Mouse (Mus musculus) embryonic facial prominence, embryonic 12.5 days (tissue): ENCODE data around the gene Hmcn2. TPM values are rescaled to one million over a fixed set of nuclear protein-coding genes. Genes with fewer than 3 reads are reported as not detected.
A peak's percentile ranks its signal among the peaks of the same experiment; 100 is the strongest.

Experiments used
- ATAC-seq: fragments of 200-750 bp; cut with Nextera tagmentation; 2 replicates; pipeline ENCODE4 v1.8.0; 2017; ENCODE audit not compliant: insufficient number of reproducible peaks, insufficient read depth, low FRiP score, low TSS enrichment
- H3K27ac ChIP-seq: fragments of 300-500 bp; sonication (generic); 2 replicates; pipeline ENCODE4 v1.5.1; 2016; ENCODE audit warnings: mild to moderate bottlenecking
- H3K27me3 ChIP-seq: fragments of 300-500 bp; sonication (generic); 2 replicates; pipeline ENCODE4 v1.6.1; 2016; ENCODE audit warnings: mild to moderate bottlenecking, moderate library complexity
- H3K36me3 ChIP-seq: fragments of 300-500 bp; sonication (generic); 2 replicates; pipeline ENCODE4 v1.6.1; 2016; ENCODE audit warnings: mild to moderate bottlenecking
- H3K4me1 ChIP-seq: fragments of 300-500 bp; sonication (generic); 2 replicates; pipeline ENCODE4 v1.6.1; 2016
- H3K4me2 ChIP-seq: fragments of 300-500 bp; sonication (generic); replicated peaks from 2 replicates; pipeline ENCODE4 v1.6.1; 2016; ENCODE audit warnings: mild to moderate bottlenecking, moderate library complexity
- H3K4me3 ChIP-seq: fragments of 300-500 bp; sonication (generic); 2 replicates; pipeline ENCODE4 v1.5.1; 2016; ENCODE audit warnings: mild to moderate bottlenecking
- H3K9ac ChIP-seq: fragments of 300-500 bp; sonication (generic); 2 replicates; pipeline ENCODE4 v1.6.1; 2016; ENCODE audit warnings: mild to moderate bottlenecking, moderate library complexity
- H3K9me3 ChIP-seq: fragments of 300-500 bp; sonication (generic); 2 replicates; pipeline ENCODE4 v1.6.1; 2016; ENCODE audit warnings: mild to moderate bottlenecking, moderate library complexity
- WGBS: fragments of 180-500 bp; shearing (Covaris S2); methylation state at CpG from one replicate; pipeline ENCODE4 v1.1.7; 2016; 5-methylcytosine and 5-hydroxymethylcytosine counted together
- polyA plus RNA-seq: library from polyadenylated mRNA; unstranded; fragments of >200 nt; fragmentation: Nextera tagmentation; extraction: Ambion mirVana; gene quantifications from 2 replicates; pipeline ENCODE4 v1.2.1, GENCODE M21; 2016

The Hmcn2 gene
- 0.09 and 0.18 TPM in 2 replicates for polyA plus RNA-seq

- Histone ChIP-seq H3K36me3 (no peaks in the 10 kb centered on the region), H3K4me3 (peak within 1 kb of the TSS; percentile 24), H3K9ac (peak within 1 kb of the TSS; percentile 36; the same call in 1 of the 2 replicates), H3K4me1 (peaks cover 11% of the 10 kb centered on the region; the same call in 1 of the 2 replicates), H3K4me2 (peak within 1 kb of the TSS; percentile 47), H3K27ac (no peak within 1 kb of the TSS), H3K27me3 (peaks cover 68% of the 10 kb centered on the region), H3K9me3 (no peaks in the 10 kb centered on the region)
- no peak for ATAC-seq
- 1% methylated on average over 33 of the region's 33 CpGs for WGBS
Observed at GRCm38 (mm10) chr2:31314007-31314465, at the start of gene Hmcn2. Gene Hmcn2 (plus strand): TSS chr2:31314415.

DNA sequence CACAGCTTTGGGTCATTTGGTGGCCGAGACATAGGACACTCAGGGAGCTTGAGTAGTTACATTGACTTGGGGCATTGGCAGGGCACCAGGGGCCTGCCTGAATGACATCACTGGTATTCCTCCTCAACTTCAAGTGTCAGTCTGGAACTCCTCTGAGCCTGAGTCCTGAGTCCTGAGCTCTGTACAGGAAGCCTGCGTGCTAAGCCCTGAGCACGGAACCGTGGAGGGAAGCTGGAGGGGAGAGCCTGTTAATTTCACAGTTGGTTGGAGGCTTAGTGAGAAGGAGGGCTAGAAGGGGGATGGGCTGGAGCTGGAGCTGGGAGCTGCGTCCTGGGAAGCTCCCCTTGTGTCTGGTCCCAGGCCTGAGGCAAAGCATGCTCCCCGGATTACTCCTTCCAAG lies 46.8 kb upstream of the Hmcn2 start:
- no peak overlapping the region for H3K4me3 ChIP-seq
- H3K9ac ChIP-seq, result no peak overlapping the region
- no peak overlapping the region for H3K27ac ChIP-seq
- H3K4me1 ChIP-seq, result peaks cover 54% of the 10 kb centered on the region
- WGBS, result 37% methylated on average over 6 of the region's 6 CpGs
- H3K4me2 ChIP-seq, result no peak overlapping the region
- no peaks in the 10 kb centered on the region for H3K9me3 ChIP-seq
- 0 out of 2 replicates have a peak, but pooled peaks cover 10% of the 10 kb centered on the region for H3K36me3 ChIP-seq
- no peaks in the 10 kb centered on the region for H3K27me3 ChIP-seq
- no peak for ATAC-seq

GRCm38 (mm10) chr2:31268631-31269030 lies 45.6 kb upstream of the Hmcn2 start:
- peaks cover 13% of the 10 kb centered on the region; the same call in 1 of the 2 replicates for H3K36me3 ChIP-seq
- WGBS, result 43% methylated on average over 5 of the region's 5 CpGs

GRCm38 (mm10) chr2:31269188-31269587 lies 45.0 kb upstream of the Hmcn2 start:
- Histone ChIP-seq H3K36me3 (peaks cover 15% of the 10 kb centered on the region; the same call in 1 of the 2 replicates), H3K9ac (0 out of 2 replicates have a peak overlapping the region, but pooled peaks have one; percentile 10), H3K27me3 (no peaks in the 10 kb centered on the region), H3K4me1 (peaks cover 39% of the 10 kb centered on the region), H3K27ac (0 out of 2 replicates have a peak overlapping the region, but pooled peaks have one; percentile 11), H3K9me3 (no peaks in the 10 kb centered on the region), H3K4me3 (no peak overlapping the region), H3K4me2 (no peak overlapping the region)
- ATAC-seq, result no peak
- 88% methylated on average over 6 of the region's 6 CpGs for WGBS

More at GRCm38 (mm10) chr2:31268631-31269030, 45.6 kb upstream of the Hmcn2 start:
- Histone ChIP-seq H3K4me2 (no peak overlapping the region), H3K9ac (no peak overlapping the region), H3K27ac (0 out of 2 replicates have a peak overlapping the region, but pooled peaks have one; percentile 11), H3K9me3 (no peaks in the 10 kb centered on the region), H3K4me3 (no peak overlapping the region), H3K27me3 (no peaks in the 10 kb centered on the region), H3K4me1 (peaks cover 45% of the 10 kb centered on the region)
- ATAC-seq, result no peak

DNA sequence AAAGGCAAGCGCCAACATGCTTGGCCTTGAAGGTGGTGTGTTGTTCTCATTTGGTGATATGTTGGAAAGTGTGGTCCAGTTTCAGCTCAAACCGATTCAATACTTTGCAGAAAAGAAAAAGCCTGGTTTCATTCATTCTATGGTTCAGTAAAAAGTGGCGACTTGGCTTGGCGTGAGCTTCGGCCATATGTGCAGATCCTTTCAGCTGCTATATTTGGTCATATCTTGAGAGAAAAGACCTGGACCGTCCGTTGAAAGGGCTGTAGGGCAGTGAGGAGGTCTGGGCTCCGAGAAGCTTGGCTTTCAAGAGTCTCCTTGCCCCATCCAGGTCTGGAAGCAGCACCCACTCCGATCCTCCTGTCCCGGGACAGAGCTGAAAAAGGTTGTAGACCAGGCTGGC lies 44.4 kb upstream of the Hmcn2 start:
- Histone ChIP-seq H3K4me1 (peaks cover 33% of the 10 kb centered on the region), H3K4me2 (no peak overlapping the region), H3K9me3 (no peaks in the 10 kb centered on the region), H3K36me3 (peaks cover 15% of the 10 kb centered on the region; the same call in 1 of the 2 replicates), H3K4me3 (no peak overlapping the region), H3K9ac (no peak overlapping the region), H3K27me3 (no peaks in the 10 kb centered on the region), H3K27ac (no peak overlapping the region)
- no peak for ATAC-seq
- WGBS, result 91% methylated on average over 10 of the region's 10 CpGs

DNA sequence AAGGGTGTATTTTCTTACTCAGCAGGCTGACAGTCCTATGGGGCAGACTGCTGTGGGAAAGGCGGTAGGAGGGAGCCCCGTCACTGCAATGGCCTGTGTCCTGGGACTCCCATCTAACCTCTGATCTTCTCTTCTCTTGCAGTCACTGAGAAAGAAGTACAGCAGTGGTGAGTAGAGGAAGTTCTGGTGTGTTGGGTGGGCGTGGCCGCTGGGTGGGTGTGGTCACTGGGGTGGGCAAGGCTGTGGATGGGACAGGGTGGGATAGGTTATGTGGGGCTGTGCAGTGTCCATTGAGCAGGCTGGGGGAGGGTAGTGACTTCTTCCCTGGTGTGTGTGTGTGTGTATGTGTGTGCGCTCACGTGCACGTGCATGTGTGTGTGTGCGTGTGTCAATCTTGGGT lies 43.7 kb upstream of the Hmcn2 start:
- Histone ChIP-seq H3K4me1 (peaks cover 26% of the 10 kb centered on the region), H3K27ac (no peak overlapping the region), H3K27me3 (no peaks in the 10 kb centered on the region), H3K9ac (no peak overlapping the region), H3K4me2 (no peak overlapping the region), H3K9me3 (no peaks in the 10 kb centered on the region), H3K4me3 (no peak overlapping the region), H3K36me3 (peaks cover 18% of the 10 kb centered on the region)
- ATAC-seq, result no peak
- WGBS, result 91% methylated on average over 8 of the region's 8 CpGs

DNA sequence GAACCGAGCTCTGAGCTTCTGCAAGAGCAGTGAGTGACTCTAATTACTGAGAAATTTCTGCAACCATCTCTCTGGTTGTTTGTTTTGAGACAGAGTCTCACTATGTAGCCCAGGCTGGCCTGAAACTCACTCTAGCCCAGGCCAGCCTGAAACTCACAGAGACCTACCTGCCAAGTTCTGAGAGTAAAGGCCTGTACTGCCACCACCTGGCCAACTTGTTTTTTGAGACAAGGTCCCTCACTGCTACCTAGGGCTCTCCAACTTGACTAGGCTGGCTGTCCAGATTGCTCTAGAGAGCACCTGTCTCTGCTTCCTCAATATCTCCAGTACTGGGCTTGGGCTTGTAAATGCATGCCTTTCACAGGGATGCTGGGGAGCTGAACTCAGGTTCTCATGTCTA lies 43.1 kb upstream of the Hmcn2 start:
- WGBS, result 93% methylated on average over 1 of the region's 1 CpGs
- peaks cover 22% of the 10 kb centered on the region for H3K36me3 ChIP-seq
- H3K27me3 ChIP-seq, result no peaks in the 10 kb centered on the region

GRCm38 (mm10) chr2:31274993-31275392 lies 39.2 kb upstream of the Hmcn2 start:
- Histone ChIP-seq H3K27me3 (no peaks in the 10 kb centered on the region), H3K9me3 (no peaks in the 10 kb centered on the region), H3K4me2 (no peak overlapping the region), H3K9ac (no peak overlapping the region), H3K36me3 (peaks cover 41% of the 10 kb centered on the region), H3K4me3 (no peak overlapping the region), H3K4me1 (no peaks in the 10 kb centered on the region), H3K27ac (no peak overlapping the region)
- WGBS, result 86% methylated on average over 6 of the region's 6 CpGs
- ATAC-seq, result no peak

More for the DNA sequence above, 43.1 kb upstream of the Hmcn2 start:
- ATAC-seq, result no peak
- Histone ChIP-seq H3K4me3 (no peak overlapping the region), H3K4me2 (no peak overlapping the region), H3K4me1 (peaks cover 20% of the 10 kb centered on the region), H3K27ac (no peak overlapping the region), H3K9me3 (no peaks in the 10 kb centered on the region), H3K9ac (no peak overlapping the region)

DNA sequence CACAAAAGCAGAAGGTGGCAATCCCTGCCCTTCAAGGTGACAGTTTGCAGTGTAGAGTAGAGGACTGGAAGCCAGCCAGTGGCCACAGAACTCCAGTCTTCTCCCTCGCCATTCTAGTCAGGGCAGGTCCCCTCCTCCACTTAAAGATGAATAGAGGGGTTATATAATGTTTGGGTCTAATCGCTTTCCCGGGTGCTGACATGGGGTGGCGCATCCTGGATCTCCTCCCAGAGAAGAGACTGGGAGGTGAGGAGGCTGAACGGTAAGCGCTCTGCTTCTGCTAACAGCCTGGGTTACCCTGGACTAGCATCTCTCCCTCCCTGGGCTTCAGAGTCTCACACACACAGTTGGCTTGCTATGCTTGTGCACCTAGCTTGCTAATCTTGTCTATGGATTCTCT lies 36.4 kb upstream of the Hmcn2 start:
- Histone ChIP-seq H3K4me3 (no peak overlapping the region), H3K36me3 (peaks cover 65% of the 10 kb centered on the region), H3K27ac (no peak overlapping the region), H3K9me3 (no peaks in the 10 kb centered on the region), H3K4me2 (no peak overlapping the region), H3K4me1 (no peaks in the 10 kb centered on the region), H3K9ac (no peak overlapping the region), H3K27me3 (no peaks in the 10 kb centered on the region)
- 83% methylated on average over 6 of the region's 6 CpGs for WGBS
- ATAC-seq, result no peak

DNA sequence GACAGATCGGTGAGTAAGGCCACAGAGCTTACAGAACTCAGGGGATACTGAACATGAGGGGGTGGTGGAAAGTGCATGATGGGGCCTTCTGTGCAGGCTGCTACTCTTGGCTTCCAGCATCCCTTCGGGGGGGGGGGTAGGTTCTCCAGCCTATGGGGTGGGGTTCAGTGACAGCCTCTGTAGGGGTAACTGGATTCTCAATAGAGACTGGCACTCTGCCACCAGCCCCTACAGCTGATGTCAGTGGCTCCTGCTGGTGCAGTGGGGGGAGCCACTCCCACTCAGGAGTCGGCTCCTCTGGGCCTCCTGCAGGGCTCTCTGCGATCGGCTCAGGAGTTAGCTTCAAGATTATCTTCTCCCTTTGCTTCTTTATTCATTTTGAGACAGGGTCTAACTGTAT lies 35.7 kb upstream of the Hmcn2 start:
- Histone ChIP-seq H3K9me3 (no peaks in the 10 kb centered on the region), H3K27me3 (no peaks in the 10 kb centered on the region), H3K9ac (no peak overlapping the region), H3K27ac (no peak overlapping the region), H3K4me2 (no peak overlapping the region), H3K36me3 (peaks cover 69% of the 10 kb centered on the region), H3K4me1 (no peaks in the 10 kb centered on the region), H3K4me3 (no peak overlapping the region)
- ATAC-seq, result no peak
- 90% methylated on average over 5 of the region's 5 CpGs for WGBS

DNA sequence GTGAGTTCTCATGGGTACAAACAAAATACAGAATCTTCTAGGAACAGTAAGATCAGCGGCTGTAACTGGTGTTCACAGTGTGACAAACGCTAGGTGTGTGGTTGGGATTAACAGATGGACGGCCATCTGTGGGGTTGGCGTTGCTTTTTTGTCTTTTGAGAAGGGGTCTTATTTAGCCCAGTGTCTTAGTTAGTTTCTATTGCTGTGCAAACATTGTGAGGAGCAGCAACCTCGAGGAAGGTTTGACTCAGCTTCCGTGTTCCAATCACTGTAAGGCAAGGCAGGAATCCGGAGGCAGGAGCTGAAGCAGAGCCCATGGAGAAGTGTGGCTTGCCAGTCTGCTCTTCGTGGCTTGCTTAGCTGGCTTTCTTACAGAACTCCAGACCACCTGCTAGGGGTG lies 33.1 kb upstream of the Hmcn2 start:
- no peak overlapping the region for H3K27ac ChIP-seq
- whole genome bisulfite sequencing, result 88% methylated on average over 8 of the region's 8 CpGs
- peaks cover 82% of the 10 kb centered on the region for H3K36me3 ChIP-seq
- no peaks in the 10 kb centered on the region for H3K4me1 ChIP-seq
- no peak overlapping the region for H3K9ac ChIP-seq
- no peak overlapping the region for H3K4me3 ChIP-seq
- ATAC-seq, result no peak
- no peak overlapping the region for H3K4me2 ChIP-seq
- no peaks in the 10 kb centered on the region for H3K9me3 ChIP-seq
- no peaks in the 10 kb centered on the region for H3K27me3 ChIP-seq

DNA sequence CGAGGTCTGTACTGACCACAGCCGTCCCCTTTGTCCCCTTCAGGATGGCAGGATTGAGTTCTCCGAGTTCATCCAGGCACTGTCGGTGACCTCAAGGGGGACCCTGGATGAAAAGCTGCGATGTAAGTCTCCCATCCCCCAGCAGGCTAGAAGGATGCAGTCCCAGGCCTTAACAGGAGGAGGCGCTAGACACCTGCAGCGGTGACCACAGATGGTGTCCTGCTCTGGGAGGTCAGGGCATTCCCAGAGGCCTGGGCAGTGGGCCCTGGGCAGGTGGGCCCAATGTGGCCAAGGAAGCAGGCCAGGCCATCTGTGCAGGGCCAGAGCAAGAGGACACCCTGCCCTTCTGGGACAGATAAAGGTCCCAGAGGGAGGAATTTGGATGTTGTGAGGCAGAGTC lies 31.9 kb upstream of the Hmcn2 start:
- H3K27me3 ChIP-seq, result no peaks in the 10 kb centered on the region
- no peak overlapping the region for H3K9ac ChIP-seq
- no peak overlapping the region for H3K4me2 ChIP-seq
- no peaks in the 10 kb centered on the region for H3K9me3 ChIP-seq
- no peaks in the 10 kb centered on the region for H3K4me1 ChIP-seq
- ATAC-seq, result no peak
- H3K27ac ChIP-seq, result no peak overlapping the region
- WGBS, result 47% methylated on average over 7 of the region's 7 CpGs
- H3K4me3 ChIP-seq, result no peak overlapping the region
- peaks cover 81% of the 10 kb centered on the region for H3K36me3 ChIP-seq
